12 mouse cellular contexts compared by ENCODE assay signal in the genomic region with DNA sequence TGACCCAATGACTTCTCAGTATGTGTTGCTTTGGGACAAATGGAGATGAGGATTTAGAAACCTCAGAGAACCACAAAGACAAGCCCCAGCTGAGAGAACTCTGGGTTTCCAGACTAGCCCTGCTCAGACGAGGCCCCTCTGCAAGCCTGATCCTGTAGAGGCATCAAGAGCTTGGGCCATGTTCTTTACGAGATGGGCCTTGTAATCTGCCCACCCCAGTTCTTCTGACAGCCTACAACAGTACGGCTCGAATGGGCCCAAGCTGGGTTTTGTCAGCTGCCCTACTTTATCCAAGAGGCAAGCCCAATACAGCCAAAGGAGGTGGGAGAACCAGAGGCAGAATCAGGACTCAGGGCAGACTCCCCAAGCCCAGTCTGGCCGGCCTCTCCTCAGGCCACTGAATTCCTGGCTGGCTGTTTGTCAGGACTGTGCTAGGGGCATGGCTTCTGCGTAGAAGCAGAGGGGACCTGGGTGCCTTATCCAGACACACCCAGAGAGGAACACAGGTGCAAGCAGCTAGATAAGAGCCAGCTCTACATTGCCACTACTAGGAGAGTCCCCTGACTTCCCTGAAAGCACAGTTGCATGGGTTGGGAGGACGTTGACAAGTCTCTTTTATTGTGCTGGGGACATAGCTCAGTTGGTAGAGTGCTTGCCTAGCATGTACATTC. TPM values are rescaled to one million over a fixed set of nuclear protein-coding genes. Genes with fewer than 3 reads are reported as not detected.
A peak's percentile ranks its signal among the peaks of the same experiment; 100 is the strongest.
DNase-seq lines count a peak whose midpoint lies in the region; ATAC-seq and TF ChIP-seq lines count a peak whose summit lies in the region.
"Had no signal": no experiment of that assay in that cellular context is flagged by ENCODE, and none has a peak within 500 bp of the region (broad histone marks: within the 10 kb centered on the region; RNA-seq: fewer than 3 reads in every experiment).

No protein-coding gene starts in this region.

- TF ChIP-seq EP300 in liver, postnatal 0 days (IDR thresholded peaks at IDR 0.05; ENCODE audit: low read depth): peak; percentile 97

- H3K4me3 ChIP-seq in forebrain, embryonic 12.5 days (replicated peaks): no peak overlapping the region
- H3K4me3 ChIP-seq in forebrain, embryonic 11.5 days (ENCODE audit: low read depth, low read length): no peak overlapping the region
- peak overlapping the region; percentile 82; the same call in 1 of the 2 replicates for H3K4me3 ChIP-seq in G1E (ENCODE audit: low read depth, low read length)
- peak overlapping the region; percentile 90 for H3K4me3 ChIP-seq in liver, postnatal 0 days (ENCODE audit: low read depth, low read length)
- H3K4me3 ChIP-seq in gastrocnemius, adult 2 months: no peak overlapping the region
- H3K4me3 ChIP-seq: embryonic facial prominence, embryonic 12.5 days; hindbrain, embryonic 12.5 days had no signal

- intact Hi-C loops in gastrocnemius, adult 2 months (cut with DNase I): no loop called here

- no peak for ATAC-seq in forebrain, embryonic 12.5 days (ENCODE audit: low FRiP score)
- ATAC-seq in forebrain, embryonic 11.5 days (replicated peaks; ENCODE audit: low FRiP score): no peak
- ATAC-seq in G1E (ENCODE audit: extremely low read depth, insufficient number of reproducible peaks, low FRiP score, poor library complexity, severe bottlenecking): peak; percentile 90
- peak; percentile 76 for ATAC-seq in erythroblast, adult 5-6 weeks (replicated peaks; ENCODE audit: low FRiP score, poor library complexity, severe bottlenecking)
- ATAC-seq in liver, postnatal 0 days: peak; percentile 90

- no peaks in the 10 kb centered on the region for H3K9me3 ChIP-seq in forebrain, embryonic 12.5 days
- H3K9me3 ChIP-seq in forebrain, embryonic 11.5 days (ENCODE audit: control insufficient read depth, low read length): no peaks in the 10 kb centered on the region
- no peaks in the 10 kb centered on the region for H3K9me3 ChIP-seq in G1E (replicated peaks)
- H3K9me3 ChIP-seq in liver, postnatal 0 days (ENCODE audit: low read length): no peaks in the 10 kb centered on the region
- H3K9me3 ChIP-seq: embryonic facial prominence, embryonic 12.5 days; hindbrain, embryonic 12.5 days had no signal

- 0 out of 2 replicates have a peak overlapping the region, but pooled peaks have one; percentile 13 for H3K9ac ChIP-seq in forebrain, embryonic 12.5 days
- H3K9ac ChIP-seq in forebrain, embryonic 11.5 days (ENCODE audit: low read length): no peak overlapping the region
- peak overlapping the region; percentile 99 for H3K9ac ChIP-seq in liver, postnatal 0 days (replicated peaks)
- H3K9ac ChIP-seq: embryonic facial prominence, embryonic 12.5 days; hindbrain, embryonic 12.5 days had no signal

- 83% methylated on average over 7 of the region's 7 CpGs for WGBS in forebrain, embryonic 12.5 days
- WGBS in forebrain, embryonic 11.5 days: 79% methylated on average over 7 of the region's 7 CpGs
- WGBS in liver, postnatal 0 days (ENCODE audit: insufficient replicate concordance): 65% methylated on average over 7 of the region's 7 CpGs

- no peak for TF ChIP-seq CTCF in G1E (IDR thresholded peaks at IDR 0.05; ENCODE audit: low read depth, low read length)
- no peak for TF ChIP-seq CTCF in liver, postnatal 0 days (IDR thresholded peaks at IDR 0.05; ENCODE audit: low read depth)
- TF ChIP-seq CTCF in gastrocnemius, adult 2 months (IDR thresholded peaks at IDR 0.05): no peak

- peaks cover 16% of the 10 kb centered on the region for H3K4me1 ChIP-seq in forebrain, embryonic 12.5 days
- peaks cover 8% of the 10 kb centered on the region for H3K4me1 ChIP-seq in forebrain, embryonic 11.5 days (replicated peaks; ENCODE audit: control insufficient read depth, insufficient read depth, low read length)
- peaks cover 82% of the 10 kb centered on the region for H3K4me1 ChIP-seq in G1E (ENCODE audit: insufficient read depth, low read depth, low read length)
- H3K4me1 ChIP-seq in liver, postnatal 0 days (ENCODE audit: insufficient read depth): peaks cover 25% of the 10 kb centered on the region

- H3K4me2 ChIP-seq in forebrain, embryonic 12.5 days: no peak overlapping the region
- no peak overlapping the region for H3K4me2 ChIP-seq in forebrain, embryonic 11.5 days (ENCODE audit: low read depth, low read length, severe bottlenecking)
- peak overlapping the region; percentile 81 for H3K4me2 ChIP-seq in liver, postnatal 0 days (ENCODE audit: low read depth, low read length)
- H3K4me2 ChIP-seq: embryonic facial prominence, embryonic 12.5 days; hindbrain, embryonic 12.5 days had no signal

- H3K36me3 ChIP-seq in forebrain, embryonic 12.5 days (replicated peaks): peaks cover 26% of the 10 kb centered on the region
- no peaks in the 10 kb centered on the region for H3K36me3 ChIP-seq in forebrain, embryonic 11.5 days (ENCODE audit: control insufficient read depth, insufficient read depth, low read length)
- peaks cover 81% of the 10 kb centered on the region for H3K36me3 ChIP-seq in G1E (replicated peaks)
- peaks cover 38% of the 10 kb centered on the region for H3K36me3 ChIP-seq in liver, postnatal 0 days (replicated peaks; ENCODE audit: insufficient read depth, low read length)

- no peak overlapping the region for H3K27ac ChIP-seq in forebrain, embryonic 12.5 days
- H3K27ac ChIP-seq in forebrain, embryonic 11.5 days (ENCODE audit: low read depth, low read length): no peak overlapping the region
- H3K27ac ChIP-seq in liver, postnatal 0 days (ENCODE audit: low read depth): peak overlapping the region; percentile 94
- H3K27ac ChIP-seq in gastrocnemius, adult 2 months: no peak overlapping the region
- H3K27ac ChIP-seq: embryonic facial prominence, embryonic 12.5 days; hindbrain, embryonic 12.5 days had no signal

- no peaks in the 10 kb centered on the region for H3K27me3 ChIP-seq in forebrain, embryonic 12.5 days
- no peaks in the 10 kb centered on the region for H3K27me3 ChIP-seq in forebrain, embryonic 11.5 days (ENCODE audit: control insufficient read depth, insufficient read depth, low read length)
- no peaks in the 10 kb centered on the region for H3K27me3 ChIP-seq in G1E (ENCODE audit: insufficient read depth, low read length)
- H3K27me3 ChIP-seq in liver, postnatal 0 days (ENCODE audit: insufficient read depth, low read length): no peaks in the 10 kb centered on the region
- H3K27me3 ChIP-seq: embryonic facial prominence, embryonic 12.5 days; hindbrain, embryonic 12.5 days had no signal

- DNase-seq in forebrain, embryonic 11.5 days (ENCODE audit: low spot score): no peak
- peak; percentile 81 for DNase-seq in G1E (ENCODE audit: low spot score)
- DNase-seq in liver, postnatal 0 days: peak; percentile 81
- DNase-seq in gastrocnemius, adult 2 months: no peak
- no peak for DNase-seq in kidney, adult 8-10 months
- no peak for DNase-seq in adrenal gland, postnatal 4 days (ENCODE audit: low spot score in 2 of 2)
- DNase-seq: B cell, adult 2 months; left cerebral cortex, postnatal 4 days had no signal

RNA-seq across cellular contexts. Expression of a gene that starts 2.7 kb away (rescaled TPM):
- polyA plus RNA-seq in forebrain, embryonic 12.5 days (2016; fragmentation: Nextera tagmentation; extraction: Ambion mirVana): 106 and 109 TPM in 2 replicates
- 128 and 140 TPM in 2 replicates for polyA plus RNA-seq in forebrain, embryonic 11.5 days (2014; fragmentation: Nextera tagmentation; extraction: Ambion mirVana)
- total RNA-seq in G1E (2014; fragmentation: Nextera tagmentation): 191 and 283 TPM in 2 replicates
- 109 and 131 TPM in 2 replicates for total RNA-seq in G1E (2017)
- polyA plus RNA-seq in G1E (2012): 60.2 and 60.6 TPM in 2 replicates
- 99.1 and 113 TPM in 2 replicates for total RNA-seq in erythroblast, adult 5-6 weeks (2015; ENCODE audit: low replicate concordance)
- total RNA-seq in erythroblast, adult 5-6 weeks (2017; ENCODE audit: low replicate concordance): 93.6 and 115 TPM in 2 replicates
- polyA plus RNA-seq in liver, postnatal 0 days (2015; fragmentation: Nextera tagmentation; extraction: Ambion mirVana): 277 and 286 TPM in 2 replicates
- 100 to 1,000 TPM; 245 to 263 TPM for total RNA-seq in gastrocnemius, adult 2 months (2021)
- 100 to 1,000 TPM; 130 to 162 TPM for total RNA-seq in adrenal gland, postnatal 4 days (2021)

RNA-seq across cellular contexts. Expression of a gene that starts 25.8 kb away (rescaled TPM):
- polyA plus RNA-seq in forebrain, embryonic 12.5 days (2016; fragmentation: Nextera tagmentation; extraction: Ambion mirVana): 56.3 and 57.3 TPM in 2 replicates
- 69.7 TPM in 2 replicates for polyA plus RNA-seq in forebrain, embryonic 11.5 days (2014; fragmentation: Nextera tagmentation; extraction: Ambion mirVana)
- 111 and 119 TPM in 2 replicates for total RNA-seq in G1E (2014; fragmentation: Nextera tagmentation)
- total RNA-seq in G1E (2017): 236 and 238 TPM in 2 replicates
- 142 and 156 TPM in 2 replicates for polyA plus RNA-seq in G1E (2012)
- total RNA-seq in erythroblast, adult 5-6 weeks (2015; ENCODE audit: low replicate concordance): 51.6 and 54.6 TPM in 2 replicates
- 71.1 and 78.7 TPM in 2 replicates for total RNA-seq in erythroblast, adult 5-6 weeks (2017; ENCODE audit: low replicate concordance)
- 17.2 and 20.9 TPM in 2 replicates for polyA plus RNA-seq in liver, postnatal 0 days (2015; fragmentation: Nextera tagmentation; extraction: Ambion mirVana)
- total RNA-seq in gastrocnemius, adult 2 months (2021): 10 to 100 TPM in 1 of 2 experiments, 1 to 10 TPM in 1; 7.4 to 12.6 TPM
- total RNA-seq in adrenal gland, postnatal 4 days (2021): 10 to 100 TPM; 75.9 to 78.2 TPM

RNA-seq across cellular contexts. Expression of a gene that starts 25.9 kb away (rescaled TPM):
- 35.8 and 37.4 TPM in 2 replicates for polyA plus RNA-seq in forebrain, embryonic 12.5 days (2016; fragmentation: Nextera tagmentation; extraction: Ambion mirVana)
- polyA plus RNA-seq in forebrain, embryonic 11.5 days (2014; fragmentation: Nextera tagmentation; extraction: Ambion mirVana): 48.0 and 48.1 TPM in 2 replicates
- 36.6 and 37.9 TPM in 2 replicates for total RNA-seq in G1E (2014; fragmentation: Nextera tagmentation)
- total RNA-seq in G1E (2017): 26.2 and 31.5 TPM in 2 replicates
- 35.8 and 39.8 TPM in 2 replicates for polyA plus RNA-seq in G1E (2012)
- total RNA-seq in erythroblast, adult 5-6 weeks (2015; ENCODE audit: low replicate concordance): 13.8 and 21.1 TPM in 2 replicates
- 21.8 and 29.0 TPM in 2 replicates for total RNA-seq in erythroblast, adult 5-6 weeks (2017; ENCODE audit: low replicate concordance)
- polyA plus RNA-seq in liver, postnatal 0 days (2015; fragmentation: Nextera tagmentation; extraction: Ambion mirVana): 16.6 and 20.9 TPM in 2 replicates
- total RNA-seq in gastrocnemius, adult 2 months (2021): 1 to 10 TPM; 3.0 to 4.2 TPM
- total RNA-seq in adrenal gland, postnatal 4 days (2021): 10 to 100 TPM; 18.2 to 23.8 TPM

Comparison
In these comparisons a context has a peak if more than half of its experiments do, and no peak if none do; other contexts are left out.
1. ATAC-seq: peak in G1E (single experiment), erythroblast, adult 5-6 weeks (single experiment) and liver, postnatal 0 days (single experiment); none in forebrain, embryonic 12.5 days (single experiment) and forebrain, embryonic 11.5 days (single experiment).
2. H3K4me3 ChIP-seq: peak in G1E (single experiment) and liver, postnatal 0 days (single experiment); none in forebrain, embryonic 12.5 days (single experiment), forebrain, embryonic 11.5 days (single experiment) and gastrocnemius, adult 2 months (single experiment).
3. DNase-seq: peak in G1E (single experiment) and liver, postnatal 0 days (single experiment); none in forebrain, embryonic 11.5 days (single experiment), gastrocnemius, adult 2 months (single experiment), kidney, adult 8-10 months (0 of 2) and adrenal gland, postnatal 4 days (0 of 2).